Mouse (Mus musculus) lung, embryonic 14.5 days (tissue): Measurements from ENCODE around the gene Dll4. TPM values are rescaled to one million over a fixed set of nuclear protein-coding genes. Genes with fewer than 3 reads are reported as not detected.

ENCODE experiments used
- ATAC-seq: fragments of 200-750 bp; cut with Nextera tagmentation; 2 replicates; pipeline ENCODE4 v1.8.0; 2017; ENCODE audit warnings: mild to moderate bottlenecking, moderate TSS enrichment, moderate library complexity; ENCODE audit not compliant: insufficient read depth
- DNase-seq: peaks from one replicate; pipeline ENCODE4 v3.0.0-alpha.2; 2015
- H3K27ac ChIP-seq: fragments of 300-500 bp; sonication (generic); 2 replicates; pipeline ENCODE4 v1.5.1; 2014; ENCODE audit warnings: low read depth, mild to moderate bottlenecking, moderate library complexity
- H3K27me3 ChIP-seq: fragments of 300-500 bp; sonication (generic); 2 replicates; pipeline ENCODE4 v1.6.1; 2014; ENCODE audit warnings: low read length, control low read depth; ENCODE audit not compliant: insufficient read depth
- H3K36me3 ChIP-seq: fragments of 300-500 bp; sonication (generic); 2 replicates; pipeline ENCODE4 v1.6.1; 2014; ENCODE audit warnings: control low read depth; ENCODE audit not compliant: insufficient read depth
- H3K4me1 ChIP-seq: fragments of 300-500 bp; sonication (generic); 2 replicates; pipeline ENCODE4 v1.6.1; 2014; ENCODE audit warnings: antibody characterized with exemption, control low read depth; ENCODE audit not compliant: insufficient read depth
- H3K4me2 ChIP-seq: fragments of 300-500 bp; sonication (generic); 2 replicates; pipeline ENCODE4 v1.6.1; 2014; ENCODE audit warnings: mild to moderate bottlenecking
- H3K4me3 ChIP-seq: fragments of 300-500 bp; sonication (generic); 2 replicates; pipeline ENCODE4 v1.5.1; 2014; ENCODE audit warnings: low read depth, low read length
- H3K9ac ChIP-seq: fragments of 300-500 bp; sonication (generic); 2 replicates; pipeline ENCODE4 v1.6.1; 2014
- H3K9me3 ChIP-seq: fragments of 300-500 bp; sonication (generic); 2 replicates; pipeline ENCODE4 v1.6.1; 2016; ENCODE audit warnings: low read depth, low read length, control low read depth
- CTCF ChIP-seq: IDR thresholded peaks from 2 replicates; pipeline ENCODE4 v1.5.1; 2016; ENCODE audit warnings: antibody characterized with exemption, low read depth
- WGBS: fragments of 180-500 bp; shearing (Covaris S2); extraction: QIAGEN DNeasy Blood & Tissue Kit; methylation state at CpG from one replicate; pipeline ENCODE4 v1.1.7; 2014; 5-methylcytosine and 5-hydroxymethylcytosine counted together
- polyA plus RNA-seq: library from polyadenylated mRNA; unstranded; fragments of >200 nt; fragmentation: Nextera tagmentation; extraction: Ambion mirVana; gene quantifications from 2 replicates; pipeline ENCODE4 v1.2.1, GENCODE M21; 2014

Dll4 gene
- polyA plus RNA-seq, 1 experiment from 2014 or later = 10.0 TPM

GRCm38 (mm10) chr2:119321771-119322586 lies 3.6 kb upstream of the Dll4 start:
- H3K4me3 ChIP-seq = peak overlapping the region; percentile 35
- peaks cover 68% of the 10 kb centered on the region for H3K27me3 ChIP-seq
- no peaks in the 10 kb centered on the region for H3K36me3 ChIP-seq
- ATAC-seq = no peak
- TF ChIP-seq CTCF = no peak
- H3K4me2 ChIP-seq = peak overlapping the region; percentile 69
- H3K4me1 ChIP-seq = peaks cover 22% of the 10 kb centered on the region
- peak overlapping the region; percentile 46 for H3K9ac ChIP-seq
- no peaks in the 10 kb centered on the region for H3K9me3 ChIP-seq
- WGBS = 4% methylated on average over 48 of the region's 48 CpGs
- no peak overlapping the region for H3K27ac ChIP-seq
- DNase-seq = peak; percentile 45

DNA sequence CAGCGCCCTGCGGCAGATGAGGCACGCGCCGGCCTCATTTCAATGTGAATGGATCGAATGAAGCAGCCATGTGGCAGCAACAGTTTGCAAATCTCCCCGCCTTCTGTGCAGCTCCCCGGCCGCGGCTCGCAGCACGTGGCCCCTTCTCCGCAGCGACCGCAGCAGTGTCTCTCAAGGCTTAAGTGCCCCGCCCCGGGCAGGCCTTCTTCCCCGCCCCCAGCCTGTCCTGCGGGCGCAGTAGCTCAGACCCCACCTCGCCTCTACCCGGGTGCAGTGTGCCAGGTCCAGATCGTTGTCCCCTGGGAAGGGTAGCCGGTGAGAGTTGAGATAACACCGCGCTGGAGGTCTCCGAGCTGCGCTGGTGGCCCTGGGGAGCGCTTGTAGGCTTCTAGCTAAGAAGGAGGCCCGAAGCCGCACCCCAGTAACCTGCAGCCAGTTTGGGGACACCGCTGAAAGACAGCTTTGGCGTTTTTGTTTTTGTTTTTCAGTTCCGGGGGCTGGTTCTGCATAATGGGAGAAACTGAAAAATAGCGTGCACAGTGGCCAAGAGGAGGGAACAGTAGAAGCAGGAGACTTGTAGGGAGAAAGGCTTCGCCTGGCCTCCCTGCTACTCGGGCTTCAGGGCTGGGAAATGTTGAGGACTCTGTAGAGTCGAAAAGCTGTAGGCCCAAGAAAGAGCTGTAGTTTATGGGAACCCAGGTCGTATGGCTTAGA lies 2.8 kb upstream of the Dll4 start:
- ATAC-seq (peak; percentile 16; the same call in 1 of the 2 replicates), DNase-seq (peak; percentile 71)
- H3K4me2 ChIP-seq = peak overlapping the region; percentile 92
- peak overlapping the region; percentile 46 for H3K9ac ChIP-seq
- H3K4me3 ChIP-seq = peak overlapping the region; percentile 35
- H3K4me1 ChIP-seq = peaks cover 24% of the 10 kb centered on the region
- H3K27ac ChIP-seq = no peak overlapping the region
- no peaks in the 10 kb centered on the region for H3K9me3 ChIP-seq
- H3K36me3 ChIP-seq = no peaks in the 10 kb centered on the region
- peaks cover 76% of the 10 kb centered on the region for H3K27me3 ChIP-seq
- TF ChIP-seq CTCF = no peak
- 9% methylated on average over 39 of the region's 39 CpGs for WGBS

DNA sequence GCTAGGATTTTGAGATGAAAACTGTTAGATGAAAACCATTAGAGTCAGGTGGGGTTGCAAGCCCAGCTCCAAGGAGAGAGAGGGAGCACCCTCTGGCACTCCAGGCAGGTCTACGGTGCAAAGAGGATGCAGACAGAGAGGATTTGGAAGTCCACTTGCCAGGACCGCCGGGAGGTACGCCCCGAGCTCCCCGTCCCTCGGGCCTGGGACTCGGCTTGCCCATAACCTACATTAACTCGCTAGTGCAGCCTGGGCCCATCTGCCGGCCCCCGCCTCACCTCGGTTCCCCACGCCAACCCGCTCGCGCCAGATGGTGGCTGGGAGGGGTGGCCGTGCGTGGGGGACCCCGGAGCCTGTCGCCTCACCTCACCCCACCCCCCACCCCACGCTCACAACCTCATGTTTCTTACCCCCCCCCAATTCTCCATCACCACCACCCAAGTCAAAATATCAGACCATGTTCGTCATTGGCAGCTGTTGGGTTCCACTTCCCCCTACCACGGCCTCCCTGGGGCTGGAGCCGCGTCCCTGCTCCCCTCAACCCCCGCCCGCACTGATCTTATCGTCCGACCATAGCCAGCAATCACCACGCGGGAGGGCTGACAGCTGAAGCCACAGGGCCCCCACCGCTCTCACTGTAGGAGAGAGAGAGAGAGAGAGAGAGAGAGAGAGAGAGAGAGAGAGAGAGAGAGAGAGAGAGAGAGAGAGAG lies 1.6 kb upstream of the Dll4 start:
- DNase-seq (no peak), ATAC-seq (no peak)
- H3K4me3 ChIP-seq = peak overlapping the region; percentile 57
- TF ChIP-seq CTCF = no peak
- H3K9me3 ChIP-seq = no peaks in the 10 kb centered on the region
- peaks cover 85% of the 10 kb centered on the region for H3K27me3 ChIP-seq
- H3K27ac ChIP-seq = no peak overlapping the region
- no peaks in the 10 kb centered on the region for H3K36me3 ChIP-seq
- 6% methylated on average over 32 of the region's 32 CpGs for WGBS
- H3K4me1 ChIP-seq = peaks cover 23% of the 10 kb centered on the region
- H3K9ac ChIP-seq = 0 out of 2 replicates have a peak overlapping the region, but pooled peaks have one; percentile 24
- peak overlapping the region; percentile 92 for H3K4me2 ChIP-seq

DNA sequence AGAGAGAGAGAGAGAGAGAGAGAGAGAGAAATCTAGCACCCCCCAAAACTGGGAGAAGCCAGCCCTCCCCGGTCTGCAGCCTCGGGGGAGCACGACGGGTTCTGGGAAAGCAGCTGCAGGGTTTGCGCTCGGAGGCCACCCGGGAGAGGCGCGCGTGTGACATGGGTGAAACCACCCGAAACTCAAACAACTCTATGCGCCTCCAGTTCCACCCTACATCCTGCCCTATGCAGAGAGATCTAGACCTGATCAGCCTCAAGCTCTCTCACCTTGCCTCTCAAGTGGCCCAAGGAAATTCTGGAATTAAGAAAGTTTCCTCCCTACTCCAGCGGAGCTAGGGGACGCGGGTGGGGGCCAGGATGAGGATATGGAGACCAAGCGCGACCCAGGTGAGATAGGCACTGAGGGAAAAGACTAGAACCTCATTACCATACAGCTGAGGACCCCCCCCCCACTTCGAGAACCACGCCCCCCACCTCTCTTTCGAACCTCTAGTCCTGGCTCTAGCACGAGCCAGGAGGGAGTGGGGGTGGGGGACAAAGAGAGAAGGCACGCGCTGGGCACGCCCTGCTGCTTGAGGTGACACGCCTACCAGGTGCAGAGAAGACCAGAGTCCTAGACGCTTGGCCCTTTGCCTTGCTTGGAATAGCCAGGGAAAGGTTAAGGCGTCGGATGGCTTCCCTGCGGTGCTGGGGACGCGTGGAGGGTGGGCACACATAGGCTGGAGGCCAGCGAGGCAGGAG lies 837 bp upstream of the Dll4 start:
- peaks cover 23% of the 10 kb centered on the region for H3K4me1 ChIP-seq
- no peak for TF ChIP-seq CTCF
- under 1% methylated on average over 32 of the region's 32 CpGs for WGBS
- ATAC-seq (peak; percentile 18), DNase-seq (peak; percentile 56)
- H3K27me3 ChIP-seq = peaks cover 90% of the 10 kb centered on the region
- H3K27ac ChIP-seq = no peak overlapping the region
- H3K9me3 ChIP-seq = no peaks in the 10 kb centered on the region
- no peaks in the 10 kb centered on the region for H3K36me3 ChIP-seq
- H3K4me3 ChIP-seq = peak overlapping the region; percentile 57
- H3K9ac ChIP-seq = 0 out of 2 replicates have a peak overlapping the region, but pooled peaks have one; percentile 24
- peak overlapping the region; percentile 92 for H3K4me2 ChIP-seq

- peak; percentile 56 for DNase-seq
- H3K36me3 ChIP-seq = peaks cover 9% of the 10 kb centered on the region
- under 1% methylated on average over 61 of the region's 61 CpGs for WGBS
- ATAC-seq = peak; percentile 13; the same call in 1 of the 2 replicates
- H3K9ac ChIP-seq = peak overlapping the region; percentile 45
- peak overlapping the region; percentile 63; the same call in 1 of the 2 replicates for H3K27ac ChIP-seq
- peaks cover 29% of the 10 kb centered on the region for H3K4me1 ChIP-seq
- peaks cover 81% of the 10 kb centered on the region for H3K27me3 ChIP-seq
- peak overlapping the region; percentile 92 for H3K4me2 ChIP-seq
- no peaks in the 10 kb centered on the region for H3K9me3 ChIP-seq
- H3K4me3 ChIP-seq = peak overlapping the region; percentile 57
- TF ChIP-seq CTCF = no peak
These were observed 847 bp downstream of the Dll4 start for GRCm38 (mm10) chr2:119326161-119327101.
